Mouse (Mus musculus): Measurements from ENCODE around the gene Syap1. TPM values are rescaled to one million over a fixed set of nuclear protein-coding genes. Genes with fewer than 3 reads are reported as not detected.
"Not testable (repeated sequence)": the region's sequence is repeated elsewhere in the genome, so short reads cannot be mapped to it uniquely, and the experiment has no call there.

Gene Syap1
- polyA plus RNA-seq, 1 experiment from 2014 or later = 30.9 TPM

DNA sequence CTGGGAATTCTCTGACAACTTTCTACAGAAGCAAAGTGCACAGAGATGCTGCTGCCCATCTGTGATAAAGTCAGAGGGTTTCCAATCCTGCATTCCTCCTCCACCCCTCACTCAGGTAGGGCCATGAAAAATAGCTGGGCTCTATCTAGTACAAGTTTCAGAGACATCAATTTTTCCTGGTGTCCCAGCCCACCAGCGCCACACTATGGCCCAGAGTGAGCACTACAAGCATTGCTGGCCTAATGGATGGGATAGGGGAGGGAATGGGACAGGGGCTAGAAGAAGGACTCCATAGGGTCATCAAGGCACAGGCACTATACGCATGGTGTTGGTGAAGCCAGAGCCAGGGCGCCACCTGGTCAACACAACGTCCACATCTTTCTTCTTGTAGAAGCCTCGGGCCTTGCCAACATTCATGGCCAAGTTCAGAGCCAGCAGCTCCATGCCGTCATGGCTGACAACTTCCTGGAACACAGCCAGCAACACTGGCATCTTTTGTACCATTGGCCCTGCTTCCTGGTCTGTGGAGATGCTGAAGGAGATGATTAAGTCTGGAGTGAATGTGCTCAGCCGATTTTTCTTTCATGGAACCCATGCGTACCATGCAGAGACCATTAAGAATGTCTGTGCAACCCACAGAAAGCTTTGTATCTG lies 43.7 kb downstream of the Syap1 start:
- H3K9ac ChIP-seq (ENCODE audit: low read depth, low read length) = no peak overlapping the region

DNA sequence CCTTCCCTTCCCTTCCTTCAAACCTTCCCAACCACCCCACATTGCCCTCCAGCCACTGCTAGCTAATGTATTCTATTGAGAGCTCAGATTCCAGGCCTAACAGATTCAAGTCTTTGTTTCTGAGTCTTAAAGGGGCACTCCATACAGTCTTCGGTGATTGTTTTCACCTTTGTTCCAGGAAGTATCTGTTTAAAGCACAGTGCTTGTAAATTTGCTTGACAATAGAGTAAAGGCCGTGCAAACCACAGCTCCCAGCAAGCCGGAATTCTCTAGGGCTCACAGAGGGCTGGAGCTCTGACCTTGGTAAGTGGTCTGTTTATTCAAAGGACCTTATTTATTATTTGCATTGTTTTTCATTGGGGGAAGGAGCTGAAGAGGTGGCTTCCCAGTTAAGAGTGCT lies 56.1 kb downstream of the Syap1 start:
- H3K36me3 ChIP-seq (ENCODE audit: control insufficient read depth, insufficient read depth, low read length) = no peaks in the 10 kb centered on the region
- H3K4me2 ChIP-seq = no peak overlapping the region
- 62% methylated on average over 3 of the region's 3 CpGs for WGBS (ENCODE audit: insufficient replicate concordance)
- no peak overlapping the region for H3K27ac ChIP-seq (ENCODE audit: low read depth, low read length)
- no peaks in the 10 kb centered on the region; the same call in 1 of the 2 replicates for H3K4me1 ChIP-seq (ENCODE audit: control insufficient read depth, insufficient read depth, low read length)
- no peak for ATAC-seq (replicated peaks; ENCODE audit: insufficient number of reproducible peaks, low FRiP score, low TSS enrichment)
- no peak overlapping the region for H3K9ac ChIP-seq (ENCODE audit: low read depth, low read length)
- no peaks in the 10 kb centered on the region for H3K9me3 ChIP-seq (replicated peaks; ENCODE audit: control insufficient read depth, low read length)
- H3K4me3 ChIP-seq (ENCODE audit: low read depth, low read length) = no peak overlapping the region
- no peaks in the 10 kb centered on the region for H3K27me3 ChIP-seq (ENCODE audit: control insufficient read depth, insufficient read depth, low read length)

More for the DNA sequence above, 43.7 kb downstream of the Syap1 start:
- no peak overlapping the region for H3K4me2 ChIP-seq
- no peak overlapping the region for H3K27ac ChIP-seq (ENCODE audit: low read depth, low read length)
- H3K4me3 ChIP-seq (ENCODE audit: low read depth, low read length) = no peak overlapping the region
- no peak for ATAC-seq (replicated peaks; ENCODE audit: insufficient number of reproducible peaks, low FRiP score, low TSS enrichment)
- H3K9me3 ChIP-seq (replicated peaks; ENCODE audit: control insufficient read depth, low read length) = no peaks in the 10 kb centered on the region
- H3K36me3 ChIP-seq (ENCODE audit: control insufficient read depth, insufficient read depth, low read length) = no peaks in the 10 kb centered on the region
- WGBS (ENCODE audit: insufficient replicate concordance) = 69% methylated on average over 8 of the region's 8 CpGs
- H3K4me1 ChIP-seq (ENCODE audit: control insufficient read depth, insufficient read depth, low read length) = no peaks in the 10 kb centered on the region
- H3K27me3 ChIP-seq (ENCODE audit: control insufficient read depth, insufficient read depth, low read length) = no peaks in the 10 kb centered on the region

DNA sequence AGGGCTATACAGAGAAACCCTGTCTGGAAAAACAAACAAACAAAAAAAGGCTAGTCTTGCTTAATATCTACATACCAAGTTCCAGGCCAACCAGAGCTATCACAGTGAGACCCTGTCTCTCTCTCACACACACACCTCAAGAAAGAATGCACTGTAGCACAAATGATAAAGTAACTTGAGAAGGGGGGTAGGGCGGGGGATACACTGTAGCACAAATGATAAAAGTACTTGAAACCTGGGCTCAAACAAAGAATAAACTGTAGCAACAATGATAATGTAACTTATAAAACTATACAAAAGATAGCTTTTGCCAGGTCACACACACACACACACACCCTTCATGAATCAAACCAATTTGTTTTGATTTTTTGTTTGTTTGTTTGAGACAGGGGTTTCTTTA lies 56.7 kb downstream of the Syap1 start:
- Histone ChIP-seq H3K9ac (ENCODE audit: low read depth, low read length) (no peak overlapping the region), H3K4me2 (no peak overlapping the region), H3K27ac (ENCODE audit: low read depth, low read length) (no peak overlapping the region), H3K36me3 (ENCODE audit: control insufficient read depth, insufficient read depth, low read length) (no peaks in the 10 kb centered on the region), H3K27me3 (ENCODE audit: control insufficient read depth, insufficient read depth, low read length) (no peaks in the 10 kb centered on the region), H3K9me3 (replicated peaks; ENCODE audit: control insufficient read depth, low read length) (no peaks in the 10 kb centered on the region), H3K4me1 (ENCODE audit: control insufficient read depth, insufficient read depth, low read length) (no peaks in the 10 kb centered on the region; the same call in 1 of the 2 replicates), H3K4me3 (ENCODE audit: low read depth, low read length) (no peak overlapping the region)
- no peak for ATAC-seq (replicated peaks; ENCODE audit: insufficient number of reproducible peaks, low FRiP score, low TSS enrichment)
- WGBS (ENCODE audit: insufficient replicate concordance) = 27% methylated on average over 1 of the region's 1 CpGs

DNA sequence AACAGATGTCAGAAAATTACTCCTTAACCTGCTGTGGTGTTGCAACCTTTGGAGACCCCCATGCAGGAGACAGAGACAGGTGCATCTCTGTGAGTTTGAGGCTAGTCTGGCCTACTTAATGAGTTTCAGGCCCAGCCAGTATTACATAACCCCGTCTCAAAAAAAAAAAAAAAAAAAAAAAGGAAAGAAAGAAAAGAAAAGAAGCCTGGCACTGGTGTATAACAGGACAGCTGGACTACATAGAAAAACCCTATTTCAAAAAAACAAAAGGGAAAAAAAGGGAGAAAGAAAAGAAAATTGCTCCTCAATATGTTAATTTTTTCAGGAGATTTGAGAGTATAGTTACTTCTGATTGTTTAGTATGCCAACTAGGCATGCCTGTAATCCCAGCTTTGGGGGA lies 57.2 kb downstream of the Syap1 start:
- H3K27me3 ChIP-seq (ENCODE audit: control insufficient read depth, insufficient read depth, low read length) = no peaks in the 10 kb centered on the region
- ATAC-seq (replicated peaks; ENCODE audit: insufficient number of reproducible peaks, low FRiP score, low TSS enrichment) = no peak
- no peak overlapping the region for H3K4me3 ChIP-seq (ENCODE audit: low read depth, low read length)
- no peak overlapping the region for H3K27ac ChIP-seq (ENCODE audit: low read depth, low read length)
- no peaks in the 10 kb centered on the region for H3K9me3 ChIP-seq (replicated peaks; ENCODE audit: control insufficient read depth, low read length)
- H3K36me3 ChIP-seq (ENCODE audit: control insufficient read depth, insufficient read depth, low read length) = no peaks in the 10 kb centered on the region
- 18% methylated on average over 1 of the region's 1 CpGs for WGBS (ENCODE audit: insufficient replicate concordance)
- H3K9ac ChIP-seq (ENCODE audit: low read depth, low read length) = no peak overlapping the region
- H3K4me1 ChIP-seq (ENCODE audit: control insufficient read depth, insufficient read depth, low read length) = no peaks in the 10 kb centered on the region; the same call in 1 of the 2 replicates
- no peak overlapping the region for H3K4me2 ChIP-seq

DNA sequence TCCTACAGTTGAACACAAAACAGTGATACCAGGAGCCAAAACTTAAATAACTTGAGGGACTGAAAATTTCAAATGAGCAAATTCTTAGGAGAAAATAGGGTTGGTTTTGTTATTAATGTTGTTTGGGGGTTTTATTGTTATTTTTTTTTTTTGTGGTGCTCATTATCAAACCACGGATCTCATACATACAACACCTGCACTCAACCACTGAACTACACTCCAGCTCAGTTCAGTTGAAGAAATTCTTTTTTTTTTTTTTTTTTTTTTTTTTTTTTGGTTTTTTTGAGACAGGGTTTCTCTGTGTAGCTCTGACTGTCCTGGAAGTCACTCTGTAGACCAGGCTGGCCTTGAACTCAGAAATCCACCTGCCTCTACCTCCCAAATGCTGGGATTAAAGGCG lies 57.9 kb downstream of the Syap1 start:
- H3K27ac ChIP-seq (ENCODE audit: low read depth, low read length); H3K36me3 ChIP-seq (ENCODE audit: control insufficient read depth, insufficient read depth, low read length); ATAC-seq (replicated peaks; ENCODE audit: insufficient number of reproducible peaks, low FRiP score, low TSS enrichment); H3K9ac ChIP-seq (ENCODE audit: low read depth, low read length); H3K4me3 ChIP-seq (ENCODE audit: low read depth, low read length); H3K27me3 ChIP-seq (ENCODE audit: control insufficient read depth, insufficient read depth, low read length); H3K4me2 ChIP-seq; H3K4me1 ChIP-seq (ENCODE audit: control insufficient read depth, insufficient read depth, low read length); H3K9me3 ChIP-seq (replicated peaks; ENCODE audit: control insufficient read depth, low read length): not testable (repeated sequence)
- WGBS (ENCODE audit: insufficient replicate concordance) = 62% methylated on average over 2 of the region's 2 CpGs

DNA sequence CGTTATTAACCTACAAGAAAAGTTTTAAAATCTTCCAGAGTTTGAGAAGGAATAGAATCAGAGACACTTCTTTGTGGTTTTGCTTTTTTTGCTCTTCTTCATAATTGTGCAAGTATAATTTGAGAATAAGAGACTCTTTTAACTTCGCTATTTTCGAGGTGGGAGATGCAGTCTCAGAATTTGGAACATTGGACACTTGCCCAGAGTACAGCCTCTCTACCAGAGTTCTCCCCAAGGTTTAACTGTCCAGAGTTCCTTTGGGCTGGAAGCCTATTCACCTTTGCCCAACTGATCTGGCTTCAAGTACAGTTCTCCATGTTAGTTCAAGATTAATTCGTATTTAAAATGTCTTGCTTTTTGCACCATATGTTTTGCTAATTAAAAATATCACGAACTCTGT lies 58.5 kb downstream of the Syap1 start:
- ATAC-seq (replicated peaks; ENCODE audit: insufficient number of reproducible peaks, low FRiP score, low TSS enrichment) = no peak
- Histone ChIP-seq H3K27ac (ENCODE audit: low read depth, low read length) (no peak overlapping the region), H3K4me3 (ENCODE audit: low read depth, low read length) (peak overlapping the region; percentile 51), H3K4me1 (ENCODE audit: control insufficient read depth, insufficient read depth, low read length) (no peaks in the 10 kb centered on the region; the same call in 1 of the 2 replicates), H3K27me3 (ENCODE audit: control insufficient read depth, insufficient read depth, low read length) (no peaks in the 10 kb centered on the region), H3K36me3 (ENCODE audit: control insufficient read depth, insufficient read depth, low read length) (no peaks in the 10 kb centered on the region), H3K9me3 (replicated peaks; ENCODE audit: control insufficient read depth, low read length) (no peaks in the 10 kb centered on the region), H3K4me2 (peak overlapping the region; percentile 32), H3K9ac (ENCODE audit: low read depth, low read length) (no peak overlapping the region; the same call in 1 of the 2 replicates)
- 38% methylated on average over 5 of the region's 5 CpGs for WGBS (ENCODE audit: insufficient replicate concordance)

DNA sequence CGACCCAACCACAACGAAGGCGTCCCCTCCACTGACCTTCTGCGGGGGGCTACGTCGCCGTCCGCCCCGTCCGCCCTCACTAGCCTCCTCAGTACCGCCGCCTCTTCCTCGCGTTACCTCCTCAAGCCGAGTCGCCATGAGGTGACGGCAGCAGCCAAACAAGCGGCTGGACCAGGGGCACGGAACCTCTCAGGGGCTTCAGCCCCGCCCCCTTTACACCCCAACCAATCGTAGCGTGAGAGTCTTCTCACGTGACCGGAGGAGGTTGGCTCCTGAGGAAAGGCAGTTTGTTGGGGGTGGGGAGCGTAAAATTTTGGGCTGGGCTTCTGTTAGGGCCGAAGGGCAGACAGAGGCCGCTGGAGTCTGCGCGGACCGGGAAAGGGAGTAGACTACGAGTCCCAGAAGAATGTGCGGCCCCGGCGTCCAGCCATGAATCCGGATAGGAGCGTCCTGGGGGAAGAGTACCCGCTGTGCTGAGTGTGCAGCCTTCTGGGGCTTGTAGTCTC lies 59.0 kb downstream of the Syap1 start, which contains the start of gene Txlng:
TSS of gene Txlng (minus strand) at position 252 of the 506 bp plus-strand sequence.
- Histone ChIP-seq H3K9ac (ENCODE audit: low read depth, low read length) (peak within 1 kb of the TSS; percentile 72), H3K27me3 (ENCODE audit: control insufficient read depth, insufficient read depth, low read length) (no peaks in the 10 kb centered on the region), H3K27ac (ENCODE audit: low read depth, low read length) (no peak within 1 kb of the TSS), H3K4me1 (ENCODE audit: control insufficient read depth, insufficient read depth, low read length) (no peaks in the 10 kb centered on the region; the same call in 1 of the 2 replicates), H3K4me2 (peak within 1 kb of the TSS; percentile 83), H3K36me3 (ENCODE audit: control insufficient read depth, insufficient read depth, low read length) (no peaks in the 10 kb centered on the region), H3K4me3 (ENCODE audit: low read depth, low read length) (peak within 1 kb of the TSS; percentile 51), H3K9me3 (replicated peaks; ENCODE audit: control insufficient read depth, low read length) (no peaks in the 10 kb centered on the region)
- peak; percentile 98 for ATAC-seq (replicated peaks; ENCODE audit: insufficient number of reproducible peaks, low FRiP score, low TSS enrichment)
- WGBS (ENCODE audit: insufficient replicate concordance) = 13% methylated on average over 37 of the region's 37 CpGs

DNA sequence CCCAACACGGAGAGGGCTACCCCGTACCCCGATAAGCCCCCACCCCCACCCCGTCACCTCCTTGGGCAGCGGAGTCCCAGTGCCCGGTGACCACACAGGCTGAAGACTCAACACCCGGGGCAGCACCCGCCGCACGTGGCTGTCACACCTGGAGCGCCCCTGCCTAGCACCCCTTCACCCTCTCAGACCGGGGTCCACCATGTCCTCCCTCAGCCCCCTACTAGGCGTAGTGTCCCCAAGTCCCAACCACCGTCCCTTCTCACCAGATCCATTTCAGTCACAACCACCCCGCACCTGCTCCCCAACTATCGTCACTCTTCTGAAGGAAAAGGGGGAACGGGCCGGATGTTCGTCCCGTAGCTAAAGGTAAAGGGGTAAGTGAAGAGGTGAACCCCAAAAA lies 59.5 kb downstream of the Syap1 start:
- peak overlapping the region; percentile 51 for H3K4me3 ChIP-seq (ENCODE audit: low read depth, low read length)
- peak overlapping the region; percentile 83 for H3K4me2 ChIP-seq
- H3K9me3 ChIP-seq (replicated peaks; ENCODE audit: control insufficient read depth, low read length) = no peaks in the 10 kb centered on the region
- H3K27ac ChIP-seq (ENCODE audit: low read depth, low read length) = no peak overlapping the region
- H3K27me3 ChIP-seq (ENCODE audit: control insufficient read depth, insufficient read depth, low read length) = no peaks in the 10 kb centered on the region
- H3K9ac ChIP-seq (ENCODE audit: low read depth, low read length) = peak overlapping the region; percentile 72
- no peaks in the 10 kb centered on the region for H3K36me3 ChIP-seq (ENCODE audit: control insufficient read depth, insufficient read depth, low read length)
- WGBS (ENCODE audit: insufficient replicate concordance) = 16% methylated on average over 19 of the region's 20 CpGs
- no peaks in the 10 kb centered on the region; the same call in 1 of the 2 replicates for H3K4me1 ChIP-seq (ENCODE audit: control insufficient read depth, insufficient read depth, low read length)
- no peak; the same call in 1 of the 2 replicates for ATAC-seq (replicated peaks; ENCODE audit: insufficient number of reproducible peaks, low FRiP score, low TSS enrichment)

DNA sequence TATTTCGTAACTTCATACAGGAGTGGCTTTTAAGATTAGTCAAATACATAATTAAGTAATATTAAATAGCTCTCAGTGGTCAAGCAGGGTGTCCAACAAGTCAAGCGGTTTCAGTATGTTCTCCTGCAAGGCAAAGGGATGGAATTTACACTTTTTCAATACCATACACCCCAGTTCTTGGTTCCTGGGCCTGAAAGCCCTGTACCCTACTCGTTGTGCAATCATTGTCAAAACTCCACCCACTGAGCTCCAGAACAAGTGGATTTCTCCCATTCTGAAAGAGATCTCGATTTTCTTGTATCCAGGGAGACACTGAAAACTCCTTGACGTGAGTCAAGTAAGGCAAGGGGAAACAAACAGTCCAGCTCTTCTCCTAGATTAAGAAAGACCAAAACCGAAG lies 60.2 kb downstream of the Syap1 start:
- no peaks in the 10 kb centered on the region for H3K27me3 ChIP-seq (ENCODE audit: control insufficient read depth, insufficient read depth, low read length)
- no peaks in the 10 kb centered on the region for H3K36me3 ChIP-seq (ENCODE audit: control insufficient read depth, insufficient read depth, low read length)
- H3K9ac ChIP-seq (ENCODE audit: low read depth, low read length) = no peak overlapping the region
- peak overlapping the region; percentile 83 for H3K4me2 ChIP-seq
- no peaks in the 10 kb centered on the region for H3K9me3 ChIP-seq (replicated peaks; ENCODE audit: control insufficient read depth, low read length)
- no peak for ATAC-seq (replicated peaks; ENCODE audit: insufficient number of reproducible peaks, low FRiP score, low TSS enrichment)
- 42% methylated on average over 6 of the region's 6 CpGs for WGBS (ENCODE audit: insufficient replicate concordance)
- H3K4me3 ChIP-seq (ENCODE audit: low read depth, low read length) = peak overlapping the region; percentile 51
- no peaks in the 10 kb centered on the region; the same call in 1 of the 2 replicates for H3K4me1 ChIP-seq (ENCODE audit: control insufficient read depth, insufficient read depth, low read length)
- no peak overlapping the region for H3K27ac ChIP-seq (ENCODE audit: low read depth, low read length)
